Mouse (Mus musculus) induced T-regulatory cell, adult 2 months (primary cell): Measurements from ENCODE around the gene Fgf2.

Source experiments
- DNase-seq: peaks from one replicate; pipeline ENCODE4 v3.0.0-alpha.2; 2012; ENCODE audit warnings: low read depth

The Fgf2 gene

DNA sequence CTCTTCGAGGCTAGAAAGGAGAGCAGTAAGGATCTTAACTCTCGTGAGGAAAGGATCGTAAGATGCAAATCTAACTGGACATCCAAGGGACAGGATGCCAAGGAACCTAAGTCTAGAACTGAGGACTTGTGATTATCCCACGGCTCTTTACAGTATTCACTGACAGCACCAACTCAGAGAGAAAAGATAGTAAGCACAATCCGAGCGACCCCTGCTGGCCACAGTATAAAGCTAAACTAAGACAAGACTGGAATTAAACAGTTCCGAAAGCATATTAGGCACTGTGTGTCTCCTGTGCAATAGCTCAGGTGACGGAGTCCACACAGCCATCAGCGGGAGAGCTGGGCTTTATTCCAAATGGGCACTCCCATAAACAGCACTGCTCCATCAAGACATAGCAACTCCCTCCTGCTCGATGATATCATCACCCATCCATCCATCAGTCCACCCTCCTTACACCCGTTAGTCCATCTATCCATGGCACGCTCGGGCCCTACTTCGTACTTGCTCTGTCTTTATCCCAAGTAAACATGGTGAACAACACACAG is 66.3 kb downstream of the Fgf2 start:
- peak; percentile 85 for DNase-seq

DNA sequence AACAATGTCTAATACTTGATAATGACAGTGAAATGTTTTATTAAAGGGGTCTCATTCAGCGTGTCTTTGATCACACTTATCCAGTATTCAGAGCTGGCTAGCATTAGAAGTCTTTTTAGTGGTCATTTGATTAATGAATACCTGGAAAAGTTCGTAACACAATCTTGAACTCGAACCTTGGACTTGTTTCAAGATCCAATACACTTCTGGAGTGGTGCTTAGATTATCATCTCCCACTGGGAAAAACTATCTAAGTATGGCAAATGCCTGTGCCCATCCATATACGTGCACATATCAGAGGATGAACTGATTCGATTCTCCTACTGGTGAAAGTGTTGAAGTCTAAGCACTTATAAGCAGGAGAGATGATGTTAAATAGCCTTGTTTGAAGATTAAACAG is 70.2 kb downstream of the Fgf2 start:
- no peak for DNase-seq

DNA sequence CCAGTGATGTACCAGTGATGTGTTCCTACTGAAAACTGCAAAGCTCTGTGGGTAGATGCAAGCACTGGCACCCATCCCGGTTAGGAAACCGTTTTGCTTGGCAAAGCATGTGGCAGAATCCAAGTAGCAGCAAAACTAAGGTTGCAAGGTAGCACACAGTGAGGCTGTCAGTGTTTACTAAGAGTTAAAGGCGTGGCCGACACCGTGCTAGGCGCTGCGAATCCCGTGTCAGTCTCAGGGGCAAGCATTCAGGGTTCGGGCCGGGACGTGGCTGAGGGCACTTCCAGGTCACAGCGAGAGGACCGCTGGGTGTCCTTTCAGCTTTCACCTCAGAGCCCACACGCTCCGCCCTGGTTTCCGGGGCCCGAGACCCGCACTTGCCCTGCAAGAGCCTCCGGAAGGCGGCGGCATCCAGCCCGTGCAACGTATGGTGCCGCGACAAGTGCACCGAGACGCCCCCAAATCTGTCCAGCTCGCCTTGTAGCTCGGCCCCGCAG is 70.9 kb downstream of the Fgf2 start:
- DNase-seq: peak; percentile 92

DNA sequence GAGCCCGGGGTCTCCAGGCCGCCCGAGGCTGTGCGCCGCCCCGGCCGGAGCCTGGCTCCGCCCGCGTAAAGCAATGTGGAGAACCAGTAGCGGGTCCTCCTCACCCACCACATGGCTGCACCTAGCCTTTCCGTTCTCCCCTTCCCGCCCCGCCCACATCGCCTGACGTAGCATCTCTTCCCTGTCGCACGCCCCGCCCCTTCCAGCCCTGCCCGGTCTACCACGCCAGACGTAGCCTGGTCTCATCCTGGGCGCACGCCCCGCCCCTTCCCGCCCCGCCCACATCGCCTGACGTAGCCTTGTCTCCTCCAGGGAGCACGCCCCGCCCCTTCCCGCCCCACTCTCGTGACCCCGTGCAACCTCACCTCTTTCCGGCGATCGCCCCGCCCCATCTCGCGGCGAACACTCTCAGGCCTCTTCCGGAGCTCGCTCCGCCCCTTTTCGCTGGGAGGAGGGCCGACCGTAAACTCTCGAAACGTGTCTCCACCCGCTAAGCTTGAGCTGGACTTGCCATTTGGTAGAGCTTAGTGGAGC is 71.4 kb downstream of the Fgf2 start, which contains the start of gene Spata5:
TSS of gene Spata5 (plus strand) at position 439 of the 534 bp plus-strand sequence.
- peak; percentile 100 for DNase-seq

DNA sequence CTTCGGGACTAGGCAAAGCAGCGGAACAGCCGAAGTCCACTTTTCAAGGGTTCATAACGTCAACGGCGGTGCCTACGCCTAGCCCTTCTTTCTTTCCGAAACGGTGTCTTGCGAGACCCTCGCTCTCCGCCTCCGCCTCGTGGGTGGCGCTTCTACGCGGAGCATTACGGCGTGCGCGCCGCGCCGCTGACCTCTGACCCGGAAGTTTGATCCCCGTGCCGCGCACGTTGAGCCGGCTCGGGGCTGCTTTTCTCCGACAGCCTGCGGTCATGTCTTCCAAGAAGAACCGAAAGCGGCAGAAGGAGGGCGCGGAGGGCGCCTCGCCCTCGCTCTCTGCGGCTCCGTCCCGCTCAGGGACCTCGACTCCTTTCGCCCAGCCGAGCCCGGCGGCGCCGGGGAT is 71.9 kb downstream of the Fgf2 start, which contains the start of gene Nudt6:
TSS of gene Nudt6 (minus strand) at position 140 of the 400 bp plus-strand sequence.
- DNase-seq: peak; percentile 95

- DNase-seq: peak; percentile 67
These were observed 72.5 kb downstream of the Fgf2 start for GRCm38 (mm10) chr3:37420641-37421040.

GRCm38 (mm10) chr3:37421179-37421578 is 73.0 kb downstream of the Fgf2 start:
- no peak for DNase-seq

DNA sequence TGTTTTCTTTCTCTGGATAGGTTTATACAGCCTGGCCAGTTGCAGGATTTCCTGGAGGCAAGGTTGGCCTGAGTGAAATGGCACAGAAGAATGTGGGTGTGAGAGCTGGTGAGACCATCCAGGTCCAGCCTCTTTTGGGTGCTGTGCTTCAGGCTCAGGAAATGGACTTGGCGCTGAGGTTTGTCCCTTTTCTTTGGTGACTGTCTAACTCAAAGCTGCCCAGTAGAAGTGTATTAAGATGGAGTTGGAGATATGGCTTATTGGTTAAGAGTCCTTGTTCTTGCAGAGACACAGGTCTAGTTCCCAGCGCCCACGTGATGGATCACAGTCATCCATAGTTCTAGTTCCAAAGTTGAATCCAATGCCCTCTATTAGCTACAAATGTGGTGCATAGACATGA is 77.9 kb downstream of the Fgf2 start:
- DNase-seq: no peak

- peak; percentile 22 for DNase-seq
These were observed 82.2 kb downstream of the Fgf2 start for GRCm38 (mm10) chr3:37430359-37430758.

GRCm38 (mm10) chr3:37439770-37440169 is 91.6 kb downstream of the Fgf2 start:
- no peak for DNase-seq

DNA sequence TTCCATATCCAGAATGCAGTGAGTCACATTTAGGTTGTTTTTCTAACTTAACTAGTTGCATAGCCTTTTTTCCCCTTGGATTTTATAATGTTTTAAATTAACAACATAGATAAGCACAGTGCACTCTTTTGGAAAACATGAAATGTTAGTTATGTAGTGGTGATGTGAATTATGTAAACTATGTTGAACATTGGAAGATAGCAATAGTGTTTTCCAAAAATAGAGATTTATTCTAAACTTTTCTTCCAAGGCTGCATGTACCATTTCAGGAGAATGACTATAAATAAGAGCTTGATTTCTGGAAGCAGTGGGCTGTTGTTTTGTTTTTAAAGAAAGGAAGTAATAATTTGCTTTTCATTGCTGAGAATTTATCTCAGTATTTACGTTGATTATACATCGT is 95.3 kb downstream of the Fgf2 start:
- no peak for DNase-seq

- DNase-seq: no peak
These were observed 107.8 kb downstream of the Fgf2 start for GRCm38 (mm10) chr3:37455992-37456391.
